Mouse (Mus musculus) embryonic facial prominence, embryonic 12.5 days (tissue): ENCODE data around the gene Fsd1. TPM values are rescaled to one million over a fixed set of nuclear protein-coding genes. Genes with fewer than 3 reads are reported as not detected.

Experiments used
- ATAC-seq: fragments of 200-750 bp; cut with Nextera tagmentation; 2 replicates; pipeline ENCODE4 v1.8.0; 2017; ENCODE audit not compliant: insufficient number of reproducible peaks, insufficient read depth, low FRiP score, low TSS enrichment
- H3K27ac ChIP-seq: fragments of 300-500 bp; sonication (generic); 2 replicates; pipeline ENCODE4 v1.5.1; 2016; ENCODE audit warnings: mild to moderate bottlenecking
- H3K27me3 ChIP-seq: fragments of 300-500 bp; sonication (generic); 2 replicates; pipeline ENCODE4 v1.6.1; 2016; ENCODE audit warnings: mild to moderate bottlenecking, moderate library complexity
- H3K36me3 ChIP-seq: fragments of 300-500 bp; sonication (generic); 2 replicates; pipeline ENCODE4 v1.6.1; 2016; ENCODE audit warnings: mild to moderate bottlenecking
- H3K4me1 ChIP-seq: fragments of 300-500 bp; sonication (generic); 2 replicates; pipeline ENCODE4 v1.6.1; 2016
- H3K4me2 ChIP-seq: fragments of 300-500 bp; sonication (generic); replicated peaks from 2 replicates; pipeline ENCODE4 v1.6.1; 2016; ENCODE audit warnings: mild to moderate bottlenecking, moderate library complexity
- H3K4me3 ChIP-seq: fragments of 300-500 bp; sonication (generic); 2 replicates; pipeline ENCODE4 v1.5.1; 2016; ENCODE audit warnings: mild to moderate bottlenecking
- H3K9ac ChIP-seq: fragments of 300-500 bp; sonication (generic); 2 replicates; pipeline ENCODE4 v1.6.1; 2016; ENCODE audit warnings: mild to moderate bottlenecking, moderate library complexity
- H3K9me3 ChIP-seq: fragments of 300-500 bp; sonication (generic); 2 replicates; pipeline ENCODE4 v1.6.1; 2016; ENCODE audit warnings: mild to moderate bottlenecking, moderate library complexity
- WGBS: fragments of 180-500 bp; shearing (Covaris S2); methylation state at CpG from one replicate; pipeline ENCODE4 v1.1.7; 2016; 5-methylcytosine and 5-hydroxymethylcytosine counted together
- polyA plus RNA-seq: library from polyadenylated mRNA; unstranded; fragments of >200 nt; fragmentation: Nextera tagmentation; extraction: Ambion mirVana; gene quantifications from 2 replicates; pipeline ENCODE4 v1.2.1, GENCODE M21; 2016

Fsd1 gene
- polyA plus RNA-seq, 1 experiment from 2014 or later: 52.0 TPM

- H3K9me3 ChIP-seq: no peaks in the 10 kb centered on the region
- no peak overlapping the region for H3K4me3 ChIP-seq
- no peak for ATAC-seq
- WGBS: 83% methylated on average over 5 of the region's 5 CpGs
- H3K36me3 ChIP-seq: peaks cover 29% of the 10 kb centered on the region
- no peak overlapping the region for H3K4me2 ChIP-seq
- H3K4me1 ChIP-seq: no peaks in the 10 kb centered on the region; the same call in 1 of the 2 replicates
- H3K27ac ChIP-seq: peak overlapping the region; percentile 30; the same call in 1 of the 2 replicates
- H3K9ac ChIP-seq: no peak overlapping the region
- no peaks in the 10 kb centered on the region for H3K27me3 ChIP-seq
These were observed 37.1 kb downstream of the Fsd1 start for GRCm38 (mm10) chr17:56023386-56023785.

GRCm38 (mm10) chr17:56024476-56024875 is 38.2 kb downstream of the Fsd1 start:
- H3K36me3 ChIP-seq: peaks cover 29% of the 10 kb centered on the region
- ATAC-seq: no peak

GRCm38 (mm10) chr17:56024931-56025330 is 38.6 kb downstream of the Fsd1 start:
- 84% methylated on average over 5 of the region's 5 CpGs for WGBS
- no peak overlapping the region for H3K9ac ChIP-seq
- H3K27ac ChIP-seq: no peak overlapping the region
- H3K9me3 ChIP-seq: no peaks in the 10 kb centered on the region
- H3K36me3 ChIP-seq: peaks cover 29% of the 10 kb centered on the region; the same call in 1 of the 2 replicates
- no peaks in the 10 kb centered on the region; the same call in 1 of the 2 replicates for H3K4me1 ChIP-seq
- no peak overlapping the region for H3K4me3 ChIP-seq
- no peaks in the 10 kb centered on the region for H3K27me3 ChIP-seq
- ATAC-seq: no peak
- H3K4me2 ChIP-seq: no peak overlapping the region

More at GRCm38 (mm10) chr17:56024476-56024875, 38.2 kb downstream of the Fsd1 start:
- 76% methylated on average over 2 of the region's 2 CpGs for WGBS
- Histone ChIP-seq H3K27me3 (no peaks in the 10 kb centered on the region), H3K27ac (no peak overlapping the region), H3K9me3 (no peaks in the 10 kb centered on the region), H3K4me1 (no peaks in the 10 kb centered on the region; the same call in 1 of the 2 replicates), H3K4me2 (no peak overlapping the region), H3K4me3 (no peak overlapping the region), H3K9ac (no peak overlapping the region)

GRCm38 (mm10) chr17:56026303-56026702 is 40.0 kb downstream of the Fsd1 start:
- Histone ChIP-seq H3K4me2 (no peak overlapping the region), H3K9me3 (no peaks in the 10 kb centered on the region), H3K4me1 (no peaks in the 10 kb centered on the region; the same call in 1 of the 2 replicates), H3K9ac (no peak overlapping the region), H3K27me3 (no peaks in the 10 kb centered on the region), H3K36me3 (peaks cover 27% of the 10 kb centered on the region; the same call in 1 of the 2 replicates), H3K4me3 (no peak overlapping the region), H3K27ac (no peak overlapping the region)
- WGBS: 90% methylated on average over 1 of the region's 1 CpGs
- no peak for ATAC-seq

- Histone ChIP-seq H3K9ac (no peak overlapping the region), H3K4me3 (no peak overlapping the region), H3K36me3 (peaks cover 28% of the 10 kb centered on the region; the same call in 1 of the 2 replicates), H3K4me1 (no peaks in the 10 kb centered on the region; the same call in 1 of the 2 replicates), H3K9me3 (no peaks in the 10 kb centered on the region), H3K27ac (no peak overlapping the region), H3K27me3 (no peaks in the 10 kb centered on the region), H3K4me2 (no peak overlapping the region)
- 62% methylated on average over 1 of the region's 1 CpGs for WGBS
- no peak for ATAC-seq
These were observed 40.6 kb downstream of the Fsd1 start for GRCm38 (mm10) chr17:56026881-56027280.

GRCm38 (mm10) chr17:56027801-56028441 is 41.6 kb downstream of the Fsd1 start:
- Histone ChIP-seq H3K4me3 (no peak overlapping the region), H3K9ac (no peak overlapping the region), H3K4me2 (no peak overlapping the region), H3K9me3 (no peaks in the 10 kb centered on the region), H3K36me3 (peaks cover 31% of the 10 kb centered on the region; the same call in 1 of the 2 replicates), H3K4me1 (0 out of 2 replicates have a peak, but pooled peaks cover under 1% of the 10 kb centered on the region), H3K27ac (no peak overlapping the region), H3K27me3 (no peaks in the 10 kb centered on the region)
- 92% methylated on average over 5 of the region's 5 CpGs for WGBS
- no peak for ATAC-seq

- H3K4me2 ChIP-seq: no peak overlapping the region
- H3K9me3 ChIP-seq: no peaks in the 10 kb centered on the region
- no peaks in the 10 kb centered on the region for H3K27me3 ChIP-seq
- H3K9ac ChIP-seq: no peak overlapping the region
- peaks cover 33% of the 10 kb centered on the region for H3K36me3 ChIP-seq
- whole genome bisulfite sequencing: 88% methylated on average over 9 of the region's 9 CpGs
- H3K4me3 ChIP-seq: no peak overlapping the region
- peaks cover 22% of the 10 kb centered on the region for H3K4me1 ChIP-seq
- H3K27ac ChIP-seq: no peak overlapping the region
- no peak for ATAC-seq
These were observed 44.0 kb downstream of the Fsd1 start for GRCm38 (mm10) chr17:56030238-56030870.

GRCm38 (mm10) chr17:56030919-56031318 is 44.6 kb downstream of the Fsd1 start:
- 78% methylated on average over 5 of the region's 5 CpGs for WGBS
- Histone ChIP-seq H3K9me3 (no peaks in the 10 kb centered on the region), H3K9ac (no peak overlapping the region), H3K27ac (no peak overlapping the region), H3K4me2 (no peak overlapping the region), H3K27me3 (no peaks in the 10 kb centered on the region), H3K4me1 (peaks cover 25% of the 10 kb centered on the region), H3K4me3 (no peak overlapping the region), H3K36me3 (peaks cover 33% of the 10 kb centered on the region)
- no peak for ATAC-seq

GRCm38 (mm10) chr17:56031431-56031830 is 45.1 kb downstream of the Fsd1 start:
- no peak for ATAC-seq
- Histone ChIP-seq H3K4me3 (no peak overlapping the region), H3K4me2 (no peak overlapping the region), H3K27ac (no peak overlapping the region), H3K9ac (no peak overlapping the region), H3K9me3 (no peaks in the 10 kb centered on the region), H3K4me1 (peaks cover 25% of the 10 kb centered on the region), H3K27me3 (no peaks in the 10 kb centered on the region), H3K36me3 (peaks cover 33% of the 10 kb centered on the region)
- WGBS: 88% methylated on average over 7 of the region's 7 CpGs

- H3K36me3 ChIP-seq: peaks cover 33% of the 10 kb centered on the region
These were observed 45.9 kb downstream of the Fsd1 start for GRCm38 (mm10) chr17:56032127-56032733.

GRCm38 (mm10) chr17:56032831-56033230 is 46.5 kb downstream of the Fsd1 start:
- no peak overlapping the region for H3K9ac ChIP-seq
- no peak overlapping the region for H3K27ac ChIP-seq
- H3K27me3 ChIP-seq: no peaks in the 10 kb centered on the region
- H3K4me3 ChIP-seq: no peak overlapping the region
- no peak for ATAC-seq
- H3K4me1 ChIP-seq: peaks cover 25% of the 10 kb centered on the region
- 72% methylated on average over 7 of the region's 7 CpGs for WGBS
- H3K36me3 ChIP-seq: peaks cover 33% of the 10 kb centered on the region
- no peak overlapping the region for H3K4me2 ChIP-seq
- H3K9me3 ChIP-seq: no peaks in the 10 kb centered on the region

More at GRCm38 (mm10) chr17:56032127-56032733, 45.9 kb downstream of the Fsd1 start:
- ATAC-seq: no peak
- Histone ChIP-seq H3K4me1 (peaks cover 25% of the 10 kb centered on the region), H3K9ac (no peak overlapping the region), H3K4me2 (no peak overlapping the region), H3K9me3 (no peaks in the 10 kb centered on the region), H3K27ac (no peak overlapping the region), H3K4me3 (no peak overlapping the region), H3K27me3 (no peaks in the 10 kb centered on the region)
- WGBS: 78% methylated on average over 6 of the region's 6 CpGs
